Mouse (Mus musculus) CH12.LX (cell line): ENCODE data around the gene 6430548M08Rik.

Experiments used
- CTCF ChIP-seq, 2 experiments: IDR thresholded peaks in 1 of 2; conservative IDR thresholded peaks in 1 of 2; 2 replicates each; pipeline ENCODE4 v1.5.1; 2011 to 2012; ENCODE audit warnings: low read depth in 2 of 2, low read length in 2 of 2, improper control_type of control experiment in 1 of 2, inconsistent platforms in 1 of 2, mild to moderate bottlenecking in 1 of 2, moderate library complexity in 1 of 2
- POLR2A ChIP-seq: IDR thresholded peaks from 2 replicates; pipeline ENCODE4 v1.6.1; 2011; ENCODE audit warnings: low read depth, mild to moderate bottlenecking, improper control_type of control experiment, low read length

- TF ChIP-seq CTCF (conservative IDR thresholded peaks at IDR 0.05 in 1 of 2, IDR thresholded peaks at IDR 0.05 in 1 of 2; ENCODE audit: low read depth in 2 of 2, low read length in 2 of 2) (no peak), POLR2A (no peak)
Observed at GRCm38 (mm10) chr8:120072827-120073226, 41.1 kb upstream of the 6430548M08Rik start.
